Mouse (Mus musculus) cerebellum, adult 18-20 months (tissue): ENCODE results near the gene Serpina9.

Experiments
- DNase-seq, 2 experiments: peaks; one replicate each; pipeline ENCODE4 v3.0.0; 2021

Serpina9 gene

DNA sequence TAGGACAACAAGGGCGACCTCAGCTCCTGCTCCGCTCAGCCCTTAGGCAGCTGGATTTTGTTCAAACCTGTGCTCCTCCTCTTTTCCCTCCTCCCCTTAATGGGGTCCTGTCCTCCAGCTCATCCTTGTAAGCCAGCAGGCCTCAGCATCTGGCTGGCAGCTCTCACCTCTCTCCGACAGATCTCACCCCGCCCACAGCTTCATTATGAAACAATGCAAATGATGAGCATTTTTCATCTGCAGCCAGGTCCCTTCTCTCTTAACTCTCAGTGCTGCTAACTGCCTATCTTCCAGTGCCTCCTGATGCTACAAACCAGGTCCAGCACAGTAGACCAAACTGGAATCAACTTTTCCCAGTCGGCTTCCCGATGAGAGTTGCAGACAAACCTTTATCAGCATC lies at the start of gene Serpina9:
TSS of gene Serpina9 (minus strand) at position 136 of the 400 bp plus-strand sequence.
- no peak for DNase-seq

DNA sequence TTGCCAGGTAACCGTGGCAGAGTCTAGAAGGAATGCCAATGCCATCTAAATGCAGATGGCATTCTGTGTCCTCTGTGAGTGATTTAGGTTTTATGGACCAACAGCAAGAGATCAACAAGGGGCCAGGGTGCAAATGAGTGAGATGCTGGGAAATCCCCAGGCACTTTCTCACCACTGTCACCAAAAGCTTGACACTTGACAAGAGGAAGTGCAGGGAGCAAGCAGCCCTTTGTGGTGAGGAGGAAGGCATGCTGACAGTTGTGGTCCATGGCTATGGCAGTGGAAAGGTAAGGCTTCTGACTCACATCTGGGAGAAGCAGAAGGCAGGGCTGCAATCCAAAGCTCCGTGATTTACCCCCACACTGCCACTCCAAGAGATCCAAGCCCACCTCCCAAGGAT lies 48.3 kb upstream of the Serpina9 start:
- DNase-seq: no peak

DNA sequence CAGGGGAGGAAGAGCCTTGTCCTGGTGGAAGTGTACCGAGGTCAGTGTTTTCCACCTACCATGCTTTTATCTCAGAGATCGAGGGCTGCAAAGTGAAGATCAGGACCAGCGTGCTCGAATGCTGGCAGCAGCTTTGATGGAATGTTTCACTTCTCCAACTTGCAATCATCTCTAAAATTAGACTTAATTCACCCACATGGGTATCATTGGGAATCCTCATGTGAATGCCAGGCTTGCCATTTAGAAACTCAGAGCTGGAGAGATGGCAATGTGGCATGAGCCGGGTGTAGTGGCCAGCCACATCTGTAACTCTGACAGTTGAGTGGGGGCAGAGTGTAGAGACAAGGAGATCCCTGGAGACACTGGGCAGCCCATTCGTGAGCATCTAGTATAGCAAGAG lies 46.6 kb upstream of the Serpina9 start:
- no peak for DNase-seq

DNA sequence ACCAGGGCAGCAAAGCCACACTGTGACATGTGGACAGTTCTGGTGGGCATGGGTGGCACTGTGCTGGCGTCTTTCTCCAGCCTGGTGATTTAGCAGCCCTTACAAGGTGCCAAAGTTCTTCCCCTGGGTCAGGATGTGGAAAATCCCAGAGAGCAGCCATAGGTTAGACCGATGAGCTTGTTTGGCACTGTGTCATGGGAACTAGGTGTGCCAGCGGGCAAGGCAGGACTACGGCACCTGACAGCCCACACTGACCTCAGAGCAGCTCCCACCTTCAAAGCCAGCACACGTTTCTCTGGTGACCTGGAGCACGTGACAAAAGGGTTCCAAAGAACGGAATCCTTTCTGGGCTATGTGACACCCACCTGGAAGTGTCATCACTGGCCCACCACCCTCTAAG lies 44.0 kb upstream of the Serpina9 start:
- DNase-seq: no peak

DNA sequence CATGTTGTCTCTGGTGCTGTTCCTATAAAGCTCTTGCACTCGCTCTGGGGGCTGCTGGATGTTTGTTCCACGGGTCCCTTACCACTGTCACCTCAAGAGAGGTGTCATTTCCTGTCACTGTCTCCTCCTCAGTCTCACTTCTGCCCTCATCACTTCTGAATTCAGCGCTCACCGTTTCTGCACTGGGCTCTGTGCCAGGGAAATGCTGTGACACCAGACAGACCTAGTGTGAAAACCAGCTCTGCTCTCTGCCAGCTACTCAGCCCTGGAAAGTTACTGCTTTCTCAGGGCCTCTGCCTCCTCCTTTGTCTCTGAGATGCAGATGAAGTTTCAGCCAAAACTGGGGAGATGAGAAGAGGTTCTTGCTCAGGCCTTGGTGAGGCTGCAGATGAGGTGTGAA lies 43.5 kb upstream of the Serpina9 start:
- DNase-seq: peak; percentile 18 to 28

DNA sequence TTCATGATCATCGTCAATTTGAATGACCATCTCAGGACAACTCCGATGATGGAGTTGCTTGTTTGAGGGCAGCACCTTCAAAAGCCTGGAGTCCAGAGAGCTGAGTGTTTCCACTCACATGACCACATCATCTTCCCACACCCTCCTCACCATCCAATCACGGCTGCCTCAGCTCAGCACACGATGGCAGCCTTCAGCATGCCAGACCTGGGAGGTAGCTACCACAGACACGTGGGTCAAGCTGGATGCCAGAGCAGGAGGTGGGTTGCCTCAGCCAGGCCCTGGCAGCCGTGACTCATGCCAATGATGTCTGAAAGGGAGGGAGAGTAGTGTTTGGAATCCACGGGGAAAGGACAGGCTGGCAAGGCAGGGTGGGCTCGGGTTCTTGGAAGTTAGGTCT lies 42.2 kb upstream of the Serpina9 start:
- DNase-seq: no peak

DNA sequence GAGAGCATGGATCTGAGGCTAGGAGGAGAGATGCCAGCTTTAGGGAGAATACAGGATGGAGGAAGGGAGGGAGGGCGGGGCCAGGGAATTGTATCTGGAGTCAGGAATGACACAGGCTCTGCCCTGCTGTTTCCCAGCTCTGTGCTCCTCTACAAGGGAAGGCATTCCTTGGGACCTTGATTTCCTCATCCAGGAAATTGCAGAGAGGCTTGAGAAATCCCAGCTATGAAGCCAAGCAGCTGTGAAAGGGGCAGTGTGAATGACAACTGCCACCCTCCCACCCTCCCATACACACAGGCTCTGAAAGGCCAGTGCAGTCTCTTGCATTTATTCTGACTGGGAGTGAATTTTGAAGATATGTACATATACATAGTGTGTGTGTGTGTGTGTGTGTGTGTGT lies 40.4 kb upstream of the Serpina9 start:
- DNase-seq: no peak

DNA sequence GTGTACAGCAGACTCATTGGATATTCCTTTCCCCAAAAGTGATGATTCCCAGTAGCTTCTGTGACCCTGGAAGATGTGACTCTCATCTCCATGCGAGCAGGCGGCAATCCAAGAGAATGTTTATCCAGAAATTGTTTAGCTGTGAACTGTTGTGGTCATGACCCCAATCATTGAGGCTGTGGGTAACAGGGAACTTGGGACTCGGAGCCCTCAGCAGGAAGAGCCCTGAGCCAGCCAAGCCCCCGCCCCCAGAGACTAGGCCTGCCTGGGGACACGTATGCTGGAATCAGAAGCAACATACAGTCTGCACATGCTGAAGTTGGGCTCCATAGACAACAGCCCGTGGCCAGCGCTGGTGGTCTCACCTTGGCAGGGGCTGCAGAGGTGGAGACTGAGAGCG lies 32.2 kb upstream of the Serpina9 start:
- DNase-seq: no peak

DNA sequence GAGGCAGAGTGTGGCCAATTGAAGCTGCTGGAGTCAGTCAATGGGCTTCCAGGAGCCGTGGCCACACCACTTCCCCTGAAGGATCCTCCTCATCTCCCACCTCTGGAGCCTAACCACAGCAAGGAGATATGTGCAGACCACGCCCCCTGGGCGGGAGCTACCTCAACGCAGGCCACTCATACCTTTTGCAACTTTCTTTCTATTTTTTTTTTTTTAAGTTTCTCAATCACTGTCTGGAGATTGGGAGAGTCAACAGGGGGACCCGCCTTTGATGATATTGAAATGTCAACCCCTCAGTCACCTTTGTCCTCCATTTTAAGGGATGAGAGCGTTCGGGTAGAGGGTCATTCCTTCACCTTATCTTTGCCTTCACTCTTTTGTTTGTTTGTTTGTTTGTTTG lies 30.8 kb upstream of the Serpina9 start, which contains the start of gene Serpina12:
TSS of gene Serpina12 (minus strand) at position 101 of the 400 bp plus-strand sequence.
- DNase-seq: no peak

DNA sequence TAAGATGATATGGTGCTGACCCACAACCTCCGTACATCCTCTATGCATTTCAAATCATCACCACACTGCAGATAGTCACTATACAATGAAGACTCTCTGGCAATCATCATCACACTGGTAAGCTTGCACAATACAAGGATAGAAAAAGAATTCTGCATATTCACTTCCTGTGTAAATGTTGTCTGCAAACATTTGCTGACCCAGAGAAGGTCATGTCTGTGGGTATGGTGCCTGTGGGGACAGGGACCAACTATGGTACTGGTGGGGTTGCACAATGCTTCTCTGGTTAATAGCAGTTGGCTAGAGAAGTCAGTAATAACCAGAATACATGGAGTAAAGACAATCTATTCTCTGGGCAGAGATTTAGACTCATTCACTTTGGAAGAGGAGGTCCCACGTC lies 29.2 kb upstream of the Serpina9 start:
- DNase-seq: no peak

DNA sequence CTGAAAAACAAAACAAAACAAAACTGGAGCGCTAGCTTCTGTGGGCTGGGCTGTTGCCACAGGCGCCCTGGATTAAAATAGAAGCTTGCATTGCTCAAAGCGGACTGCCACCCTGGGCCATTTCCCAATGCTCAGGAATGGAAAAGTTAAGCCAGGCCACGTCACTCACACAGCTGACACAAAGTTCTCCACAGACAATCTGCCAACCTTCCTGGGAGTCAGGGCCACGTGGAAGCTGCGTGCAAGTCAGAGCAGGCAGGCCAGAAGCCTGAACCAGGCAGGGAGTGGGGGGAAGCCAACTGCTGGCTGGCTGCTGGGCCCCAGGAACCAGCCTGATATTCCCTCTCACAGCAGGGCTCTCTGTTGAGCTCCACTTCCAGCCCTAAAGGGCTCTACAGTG lies 27.8 kb upstream of the Serpina9 start:
- DNase-seq: peak; percentile 6 to 11

DNA sequence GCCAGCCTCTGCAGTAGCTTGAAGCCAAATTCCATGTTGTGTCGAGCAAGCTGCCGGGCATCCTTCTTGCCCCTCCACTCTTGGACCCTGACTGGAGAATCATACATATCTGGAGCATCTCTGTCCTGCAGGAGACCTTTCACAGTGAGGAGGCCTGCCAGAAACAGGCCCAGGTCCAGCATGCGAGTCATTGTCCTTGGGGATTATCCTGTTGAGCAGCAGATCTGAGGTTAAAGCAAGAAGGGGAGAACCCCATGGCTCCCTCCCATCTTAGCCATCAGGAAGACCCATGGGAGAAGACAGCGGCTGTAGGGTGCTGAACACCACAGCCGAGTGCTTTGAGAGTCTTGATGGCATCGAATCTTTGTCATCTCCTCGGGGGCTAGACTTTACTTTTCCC lies 24.6 kb upstream of the Serpina9 start:
- DNase-seq: no peak

DNA sequence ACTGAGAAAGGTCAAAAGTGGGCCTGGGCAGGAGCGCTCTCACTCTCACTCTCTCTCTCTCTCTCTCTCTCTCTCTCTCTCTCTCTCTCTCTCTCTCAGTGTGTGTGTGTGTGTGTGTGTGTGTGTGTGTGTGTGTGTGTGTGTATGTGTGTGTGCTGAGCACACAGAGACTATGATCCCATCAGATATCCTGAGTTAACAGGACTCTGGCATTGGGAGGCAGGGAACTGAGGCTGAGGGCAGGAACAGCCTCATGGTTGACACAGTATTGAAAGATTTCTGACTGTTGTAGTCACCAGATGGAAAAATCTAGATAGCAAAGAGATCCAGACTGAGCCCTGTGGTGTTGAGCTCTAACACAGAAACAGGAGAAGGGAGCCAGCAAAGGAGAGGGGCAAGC lies 20.2 kb upstream of the Serpina9 start:
- no peak for DNase-seq

DNA sequence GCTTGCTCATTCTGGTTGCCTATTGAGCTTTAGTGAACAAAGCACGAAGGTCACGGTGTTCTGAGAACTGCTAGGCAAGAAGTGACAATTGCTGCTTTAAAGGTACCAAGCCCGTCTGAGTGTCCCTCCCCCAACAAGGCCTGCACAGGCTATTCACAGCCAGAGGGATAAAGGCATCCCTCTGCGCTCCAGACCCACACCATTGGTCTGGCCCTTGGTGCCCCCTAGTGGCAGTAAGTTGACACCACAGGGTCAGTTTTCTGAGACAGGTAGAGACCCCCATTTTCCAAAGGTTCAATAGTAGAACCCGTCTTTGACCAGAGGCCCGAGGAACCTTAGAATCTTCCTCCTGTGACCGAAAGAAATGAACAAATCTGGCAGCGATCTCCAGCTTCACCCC lies 16.4 kb upstream of the Serpina9 start:
- peak in 1 of 2 experiments; percentile 3 for DNase-seq

DNA sequence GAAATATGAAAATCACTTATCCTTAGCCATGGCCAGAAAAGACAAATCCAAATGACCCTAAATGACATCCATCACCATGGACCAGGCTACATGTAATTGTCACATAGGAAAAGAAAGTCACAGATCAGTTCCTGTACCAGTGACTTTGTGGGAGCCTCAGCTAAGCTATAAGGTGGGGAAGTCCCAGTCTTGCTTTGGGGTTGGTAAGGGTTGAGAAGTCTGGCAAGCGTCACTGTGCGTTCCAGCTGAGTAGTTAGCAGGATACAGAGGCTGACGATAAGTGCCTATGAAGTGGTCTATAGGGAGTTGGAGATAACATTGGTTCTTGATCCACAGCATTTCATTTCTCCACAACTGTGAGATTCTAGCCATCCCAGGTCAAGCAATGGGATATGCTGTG lies 1.7 kb upstream of the Serpina9 start:
- no peak for DNase-seq

DNA sequence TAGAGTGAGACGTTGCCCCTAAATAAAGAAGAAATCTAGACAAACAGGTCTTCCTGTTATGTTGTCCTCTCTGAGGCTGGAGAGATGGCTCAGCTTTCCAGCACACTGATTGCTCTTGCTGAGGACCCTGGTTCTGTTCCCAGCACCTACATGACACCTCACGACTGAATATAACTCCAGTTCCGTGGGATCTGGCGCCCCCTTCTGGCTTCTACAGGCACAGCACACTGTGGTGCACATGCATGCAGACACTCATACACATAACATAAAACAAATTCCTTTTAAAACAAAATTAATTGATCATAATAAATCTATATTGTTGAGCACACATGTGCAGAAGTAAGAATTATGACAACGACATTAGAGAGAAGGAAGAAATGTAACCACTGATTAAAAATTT lies 8.9 kb downstream of the Serpina9 start:
- DNase-seq: no peak

DNA sequence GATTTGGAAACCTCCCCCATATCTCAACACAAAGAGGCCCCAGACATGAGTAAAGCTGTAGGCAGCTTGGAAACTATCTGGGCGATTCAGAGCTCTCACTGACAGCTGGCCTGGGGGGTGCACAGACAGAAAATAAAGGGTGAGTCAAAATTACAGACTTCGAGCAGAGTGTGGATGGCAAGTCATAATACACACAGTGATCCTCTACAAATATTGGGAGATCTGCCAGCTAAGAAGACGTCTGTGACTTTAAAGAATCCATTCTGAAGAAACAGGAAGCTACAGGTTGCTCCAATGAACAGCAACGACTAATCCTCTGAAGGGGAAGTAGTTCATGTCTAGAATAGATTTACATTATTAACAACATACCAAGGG lies 10.3 kb downstream of the Serpina9 start:
- DNase-seq: no peak

DNA sequence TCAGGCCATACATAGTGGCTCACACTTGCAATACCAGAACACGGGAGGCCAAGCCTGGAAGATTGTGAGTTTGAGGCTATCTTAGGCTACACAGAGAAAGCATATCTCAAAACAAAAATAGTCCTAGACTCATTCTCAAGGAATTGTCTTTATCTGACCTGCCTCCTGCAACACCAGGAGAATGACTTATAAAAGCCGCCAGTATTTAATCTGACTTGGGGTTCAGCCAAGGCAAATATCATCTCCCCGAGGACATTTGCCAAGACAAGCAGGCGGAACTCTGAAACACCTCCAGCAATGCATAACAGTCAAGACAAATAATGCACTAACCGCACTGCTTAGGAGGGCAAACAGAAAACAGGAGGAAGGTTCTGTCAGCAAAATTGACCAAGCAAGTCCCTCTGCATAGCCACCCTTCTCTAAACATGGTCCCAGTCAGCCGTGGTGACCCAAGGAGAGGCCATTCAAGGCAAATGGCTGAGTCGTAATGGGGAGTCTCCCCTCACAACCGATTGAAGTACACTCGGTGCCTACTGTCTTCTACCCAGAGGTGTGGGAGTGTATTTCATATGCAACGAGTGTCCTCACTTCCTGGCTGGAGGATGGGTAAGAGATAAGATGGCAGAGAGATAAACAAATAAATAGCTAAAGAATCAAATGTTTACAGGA lies 10.9 kb downstream of the Serpina9 start:
- no peak for DNase-seq

DNA sequence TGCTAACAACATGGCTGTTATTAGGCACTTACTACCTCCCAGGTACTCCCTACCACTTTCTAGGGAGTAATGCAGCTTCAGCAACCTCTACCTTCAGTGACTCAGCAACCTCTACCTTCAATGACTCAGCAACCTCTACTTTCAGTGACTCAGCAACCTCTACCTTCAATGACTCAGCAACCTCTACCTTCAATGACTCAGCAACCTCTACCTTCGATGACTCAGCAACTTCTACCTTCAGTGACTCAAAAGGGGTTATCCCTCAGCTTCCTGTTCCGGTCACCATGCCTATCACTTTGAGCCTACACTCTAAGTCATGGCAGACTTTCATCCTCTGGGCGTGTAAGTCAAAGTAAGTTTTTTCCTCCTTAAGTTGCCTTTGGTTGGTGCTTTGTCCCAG lies 13.0 kb downstream of the Serpina9 start:
- DNase-seq: no peak

DNA sequence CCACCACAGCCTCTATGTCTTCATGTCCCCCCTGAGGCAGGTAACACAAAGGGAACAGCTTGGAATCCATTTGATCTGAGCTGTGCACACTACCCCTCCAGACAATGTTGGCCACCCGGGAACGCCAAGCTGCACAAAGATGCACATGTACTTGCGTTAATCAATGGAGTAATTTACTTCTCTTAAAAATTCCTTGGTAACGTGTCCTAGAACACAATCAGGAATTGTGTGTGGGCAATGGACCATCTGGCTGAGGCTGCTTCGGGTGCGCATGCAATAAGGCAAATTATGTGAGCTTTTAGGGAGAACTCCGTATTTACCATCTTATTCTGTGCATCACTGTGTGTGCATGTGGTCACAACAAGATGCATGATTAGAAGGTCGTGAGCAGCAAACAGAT lies 13.9 kb downstream of the Serpina9 start:
- no peak for DNase-seq

DNA sequence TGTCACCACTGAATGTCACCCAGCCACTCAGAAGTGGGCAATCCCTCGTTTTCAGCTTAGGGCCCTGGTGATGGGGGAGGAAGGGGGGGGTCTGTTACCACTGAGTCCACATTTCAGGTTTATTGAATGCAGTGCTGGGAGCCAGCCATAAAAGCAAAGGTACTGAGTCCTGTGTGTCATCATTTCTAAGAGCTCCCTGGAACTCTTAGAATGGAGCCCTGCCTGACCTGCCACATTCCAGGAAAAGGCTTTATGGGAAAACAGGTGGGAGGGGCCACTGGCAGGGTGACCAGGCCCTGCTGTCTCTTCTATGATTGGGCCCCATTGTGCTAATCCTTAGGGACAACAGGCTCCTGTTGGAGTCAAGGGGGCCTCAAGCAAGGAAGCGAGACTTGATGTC lies 17.0 kb downstream of the Serpina9 start:
- DNase-seq: no peak

DNA sequence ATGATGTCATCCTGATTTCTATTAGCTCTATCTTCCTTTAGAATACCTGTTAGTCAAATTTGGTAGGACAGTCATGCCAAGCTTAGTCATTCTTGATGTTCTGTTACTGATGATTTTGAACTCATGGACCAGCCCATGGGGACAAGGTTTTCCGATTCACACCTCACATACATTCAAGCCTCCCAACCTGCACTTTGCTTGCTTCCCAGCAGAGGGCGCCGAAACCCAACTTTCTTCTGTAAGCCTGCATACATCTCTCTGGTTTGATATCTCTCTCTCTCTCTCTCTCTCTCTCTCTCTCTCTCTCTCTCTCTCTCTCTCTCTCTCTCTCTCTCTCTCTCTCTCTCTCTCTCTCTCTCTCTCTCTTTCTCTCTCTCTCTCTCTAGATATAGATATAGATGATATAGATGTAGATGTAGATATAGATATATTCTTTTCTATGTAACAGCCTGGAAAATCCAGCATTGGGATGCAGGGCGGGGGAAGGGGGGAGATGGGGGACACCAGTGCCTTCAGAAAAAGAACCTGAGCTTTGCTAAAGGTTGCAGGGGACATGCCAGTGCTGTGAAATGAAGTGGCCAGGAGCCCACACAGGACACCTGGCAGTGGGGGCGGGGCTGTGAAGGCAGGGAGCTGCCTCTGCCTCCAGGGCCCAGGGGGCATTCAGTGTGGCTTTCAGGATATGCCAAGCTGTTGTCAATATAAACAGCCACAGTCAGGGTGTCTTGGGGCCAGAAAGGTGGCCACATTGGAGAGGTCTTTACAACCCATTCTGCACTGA lies 18.1 kb downstream of the Serpina9 start:
- peak; percentile 67 to 81 for DNase-seq

DNA sequence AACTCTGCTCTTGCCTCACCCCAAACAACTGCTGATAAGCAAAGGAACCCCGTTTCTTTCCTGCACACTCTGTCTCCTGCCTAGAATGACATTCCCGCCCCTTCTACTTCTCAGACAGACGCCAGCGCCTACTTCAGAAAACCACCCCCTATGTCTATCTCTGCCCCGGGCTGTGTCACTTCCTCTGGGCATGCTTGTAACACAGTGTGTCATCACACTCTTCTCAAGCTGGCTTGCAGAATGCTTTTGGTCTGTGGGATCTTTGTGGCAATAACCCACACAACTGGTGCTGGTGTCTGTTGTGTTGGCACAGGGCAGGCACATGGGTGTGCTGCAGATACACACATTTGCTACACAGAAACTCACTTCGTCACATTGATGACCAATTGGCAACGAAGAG lies 20.6 kb downstream of the Serpina9 start:
- no peak for DNase-seq

DNA sequence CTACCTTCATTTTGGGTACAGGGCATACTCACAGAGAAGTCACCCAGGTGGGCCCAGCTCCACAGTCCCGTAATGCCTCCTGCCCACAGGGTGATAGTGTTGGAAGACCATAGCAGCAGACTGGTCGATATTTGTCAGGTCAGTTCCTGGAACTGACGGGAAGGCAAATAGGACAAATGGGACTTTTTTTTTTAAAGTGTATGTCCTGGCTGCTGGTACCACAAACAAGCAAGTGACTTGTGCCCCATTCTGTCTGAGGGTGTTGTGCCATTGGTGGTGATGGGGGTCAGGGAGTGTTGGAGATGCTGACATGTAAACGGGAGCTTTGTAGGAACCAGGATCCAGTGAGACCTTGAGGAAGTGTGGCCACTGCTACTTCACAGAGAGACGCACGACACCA lies 23.7 kb downstream of the Serpina9 start, which contains the start of gene Serpina11:
TSS of gene Serpina11 (minus strand) at position 101 of the 400 bp plus-strand sequence.
- DNase-seq: no peak

DNA sequence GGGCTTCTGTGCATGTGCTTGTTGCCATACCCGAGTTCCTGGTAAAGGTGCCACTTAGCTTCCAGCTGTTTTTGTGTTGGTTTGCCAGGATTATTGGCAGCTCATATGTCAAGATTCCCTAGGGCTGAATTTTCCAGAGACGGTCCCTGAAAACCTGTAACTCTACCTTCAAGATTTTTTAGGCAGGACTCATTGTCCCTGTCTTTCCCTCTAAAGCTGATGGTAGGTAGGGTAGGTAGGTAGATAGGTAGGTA lies 24.1 kb downstream of the Serpina9 start:
- no peak for DNase-seq
